Mouse (Mus musculus): ENCODE measurements around the gene Slc35g2.

The Slc35g2 gene

GRCm38 (mm10) chr9:100570626-100571233 is at the start of gene Slc35g2:
Slc35g2 (minus strand) TSS chr9:100571090.
- DNase-seq = peak; percentile 91

- peak; percentile 78 for DNase-seq
Observed at GRCm38 (mm10) chr9:100616947-100617346, 46.1 kb upstream of the Slc35g2 start.

GRCm38 (mm10) chr9:100613501-100614071 is 42.7 kb upstream of the Slc35g2 start:
- DNase-seq = peak; percentile 37

- peak; percentile 60 for DNase-seq
Observed at GRCm38 (mm10) chr9:100605985-100606554, 35.2 kb upstream of the Slc35g2 start.

- DNase-seq = no peak
Observed at GRCm38 (mm10) chr9:100605522-100605921, 34.6 kb upstream of the Slc35g2 start.

- no peak for DNase-seq
Observed at GRCm38 (mm10) chr9:100603156-100603555, 32.3 kb upstream of the Slc35g2 start.

GRCm38 (mm10) chr9:100602130-100602529 is 31.2 kb upstream of the Slc35g2 start:
- no peak for DNase-seq

- peak; percentile 65 for DNase-seq
Observed at GRCm38 (mm10) chr9:100599761-100600328, 29.0 kb upstream of the Slc35g2 start.

- no peak for DNase-seq
Observed at GRCm38 (mm10) chr9:100597546-100597945, 26.7 kb upstream of the Slc35g2 start, which contains the start of gene Stag1. Stag1 (plus strand) TSS chr9:100597798.

- no peak for DNase-seq
Observed at GRCm38 (mm10) chr9:100596317-100596716, 25.4 kb upstream of the Slc35g2 start.

- DNase-seq = no peak
Observed at GRCm38 (mm10) chr9:100590462-100590861, 19.6 kb upstream of the Slc35g2 start.

GRCm38 (mm10) chr9:100584031-100584430 is 13.1 kb upstream of the Slc35g2 start:
- no peak for DNase-seq

- DNase-seq = peak; percentile 66
Observed at GRCm38 (mm10) chr9:100582883-100583575, 12.1 kb upstream of the Slc35g2 start.

- peak; percentile 95 for DNase-seq
Observed at GRCm38 (mm10) chr9:100581543-100582492, 10.9 kb upstream of the Slc35g2 start.

- peak; percentile 63 for DNase-seq
Observed at GRCm38 (mm10) chr9:100580196-100580740, 9.4 kb upstream of the Slc35g2 start.

GRCm38 (mm10) chr9:100573942-100574341 is 3.1 kb upstream of the Slc35g2 start:
- DNase-seq = no peak

- DNase-seq = no peak
Observed at GRCm38 (mm10) chr9:100573300-100573699, 2.4 kb upstream of the Slc35g2 start.

- DNase-seq = no peak
Observed at GRCm38 (mm10) chr9:100571511-100571910, 621 bp upstream of the Slc35g2 start.

- peak; percentile 74 for DNase-seq
Observed at GRCm38 (mm10) chr9:100569798-100570625, 878 bp downstream of the Slc35g2 start.

GRCm38 (mm10) chr9:100560251-100560890 is 10.5 kb downstream of the Slc35g2 start:
- DNase-seq = no peak
